Mouse (Mus musculus): ENCODE data around the gene Gga1.

- no peak for TF ChIP-seq CEBPB (IDR thresholded peaks at IDR 0.05; ENCODE audit: low read depth)
- TF ChIP-seq CTCF (IDR thresholded peaks at IDR 0.05; ENCODE audit: control insufficient read depth, insufficient read depth, insufficient read length), result no peak
- no peak for TF ChIP-seq MYOG (IDR thresholded peaks at IDR 0.05; ENCODE audit: control insufficient read depth, extremely low read depth, insufficient read length)
- TF ChIP-seq MAX (IDR thresholded peaks at IDR 0.05), result no peak
- no peak for TF ChIP-seq FOSL1 (IDR thresholded peaks at IDR 0.05; ENCODE audit: insufficient read depth, low read length, poor library complexity, severe bottlenecking)
- TF ChIP-seq MYOD1 (IDR thresholded peaks at IDR 0.05; ENCODE audit: control insufficient read depth, insufficient read length, low read depth), result no peak
- no peak for TF ChIP-seq USF1 (IDR thresholded peaks at IDR 0.05; ENCODE audit: low read depth)
Observed at GRCm38 (mm10) chr15:78898507-78899001, 21.6 kb downstream of the Gga1 start.

Data from C2C12 (cell line).